Mouse (Mus musculus) forebrain, embryonic 14.5 days (tissue): ENCODE data around the gene Nol10. TPM values are rescaled to one million over a fixed set of nuclear protein-coding genes. Genes with fewer than 3 reads are reported as not detected.

Experiments
- microRNA-seq: library from miRNA; unstranded; fragments of <30 nt; microRNA quantifications from one replicate; pipeline ENCODE4, GENCODE M21; 2016
- polyA plus RNA-seq: library from polyadenylated mRNA; unstranded; fragments of >200 nt; fragmentation: Nextera tagmentation; extraction: Ambion mirVana; gene quantifications from 2 replicates; pipeline ENCODE4 v1.2.1, GENCODE M21; 2014

The Nol10 gene
- polyA plus RNA-seq, 1 experiment from 2014 or later, result 19.5 TPM

Small RNA genes within 50 kb of the gene (microRNA-seq; reads per million reads assigned to microRNA genes)
- 18.3 reads per million, percentile 38 among the genes with 10 or more reads in this experiment for gene Mir3066

Other genes with a start within 250 kb of the Nol10 start
- gene Kcnf1, start 171.6 kb upstream of the Nol10 start, polyA plus RNA-seq, result 1.9 and 2.6 TPM in 2 replicates
- 357 and 368 TPM in 2 replicates for gene Pdia6, start 81.9 kb upstream of the Nol10 start, polyA plus RNA-seq
- gene Atp6v1c2, start 19.1 kb upstream of the Nol10 start, polyA plus RNA-seq, result 0.20 and 0.32 TPM in 2 replicates
- gene Odc1, start 196.3 kb downstream of the Nol10 start, polyA plus RNA-seq, result 244 and 288 TPM in 2 replicates